Mouse (Mus musculus): Measurements from ENCODE around the gene Irf1.

Irf1 gene

GRCm38 (mm10) chr11:53783288-53783687, 13.5 kb downstream of the Irf1 start:
- DNase-seq (ENCODE audit: low spot score in 2 of 2) = no peak

- DNase-seq (ENCODE audit: low spot score in 2 of 2) = no peak
Observed at GRCm38 (mm10) chr11:53785311-53785936, 15.6 kb downstream of the Irf1 start.

GRCm38 (mm10) chr11:53786058-53787031, 16.5 kb downstream of the Irf1 start:
- no peak for DNase-seq (ENCODE audit: low spot score in 2 of 2)

GRCm38 (mm10) chr11:53788196-53788595, 18.4 kb downstream of the Irf1 start:
- no peak for DNase-seq (ENCODE audit: low spot score in 2 of 2)

- DNase-seq (ENCODE audit: low spot score in 2 of 2) = no peak
Observed at GRCm38 (mm10) chr11:53789277-53789676, 19.5 kb downstream of the Irf1 start.

- DNase-seq (ENCODE audit: low spot score in 2 of 2) = no peak
Observed at GRCm38 (mm10) chr11:53792986-53793385, 23.2 kb downstream of the Irf1 start.

GRCm38 (mm10) chr11:53794015-53794414, 24.2 kb downstream of the Irf1 start:
- DNase-seq (ENCODE audit: low spot score in 2 of 2) = peak in 1 of 2 experiments; percentile 35

- peak; percentile 69 to 71 for DNase-seq (ENCODE audit: low spot score in 2 of 2)
Observed at GRCm38 (mm10) chr11:53794671-53795557, 25.1 kb downstream of the Irf1 start.

GRCm38 (mm10) chr11:53795813-53796212, 26.0 kb downstream of the Irf1 start:
- no peak for DNase-seq (ENCODE audit: low spot score in 2 of 2)

- DNase-seq (ENCODE audit: low spot score in 2 of 2) = no peak
Observed at GRCm38 (mm10) chr11:53796409-53797151, 26.8 kb downstream of the Irf1 start.

GRCm38 (mm10) chr11:53797386-53797920, 27.6 kb downstream of the Irf1 start:
- no peak for DNase-seq (ENCODE audit: low spot score in 2 of 2)

GRCm38 (mm10) chr11:53798041-53798711, 28.4 kb downstream of the Irf1 start:
- DNase-seq (ENCODE audit: low spot score in 2 of 2) = no peak

GRCm38 (mm10) chr11:53800036-53800435, 30.2 kb downstream of the Irf1 start:
- no peak for DNase-seq (ENCODE audit: low spot score in 2 of 2)

- no peak for DNase-seq (ENCODE audit: low spot score in 2 of 2)
Observed at GRCm38 (mm10) chr11:53800975-53801374, 31.2 kb downstream of the Irf1 start.

- DNase-seq (ENCODE audit: low spot score in 2 of 2) = no peak
Observed at GRCm38 (mm10) chr11:53803093-53803492, 33.3 kb downstream of the Irf1 start.

GRCm38 (mm10) chr11:53803494-53803893, 33.7 kb downstream of the Irf1 start:
- no peak for DNase-seq (ENCODE audit: low spot score in 2 of 2)

GRCm38 (mm10) chr11:53804569-53805344, 34.9 kb downstream of the Irf1 start:
- no peak for DNase-seq (ENCODE audit: low spot score in 2 of 2)

- DNase-seq (ENCODE audit: low spot score in 2 of 2) = no peak
Observed at GRCm38 (mm10) chr11:53805786-53806185, 36.0 kb downstream of the Irf1 start.

- no peak for DNase-seq (ENCODE audit: low spot score in 2 of 2)
Observed at GRCm38 (mm10) chr11:53809354-53809753, 39.5 kb downstream of the Irf1 start.

GRCm38 (mm10) chr11:53810156-53810555, 40.3 kb downstream of the Irf1 start:
- no peak for DNase-seq (ENCODE audit: low spot score in 2 of 2)

Measured in thymus, postnatal 10 days (tissue).